Mouse (Mus musculus): ENCODE data around the gene Adamts14. TPM values are rescaled to one million over a fixed set of nuclear protein-coding genes. Genes with fewer than 3 reads are reported as not detected.

The Adamts14 gene
- polyA plus RNA-seq, 1 experiment from 2014 or later = 0.42 TPM

GRCm38 (mm10) chr10:61215658-61216057 is 57.6 kb downstream of the Adamts14 start:
- no peaks in the 10 kb centered on the region for H3K36me3 ChIP-seq (replicated peaks)
- H3K9me3 ChIP-seq = peaks cover 7% of the 10 kb centered on the region; the same call in 1 of the 2 replicates
- no peak for DNase-seq (ENCODE audit: low spot score)
- peaks cover 13% of the 10 kb centered on the region for H3K4me1 ChIP-seq
- peaks cover 23% of the 10 kb centered on the region for H3K27me3 ChIP-seq (replicated peaks; ENCODE audit: low read depth, poor library complexity, severe bottlenecking)
- no peak overlapping the region for H3K4me3 ChIP-seq
- 95% methylated on average over 6 of the region's 6 CpGs for WGBS
- H3K27ac ChIP-seq (replicated peaks) = no peak overlapping the region

- no peak overlapping the region for H3K4me3 ChIP-seq
- peak; percentile 43 for DNase-seq (ENCODE audit: low spot score)
- no peaks in the 10 kb centered on the region for H3K9me3 ChIP-seq
- WGBS = 7% methylated on average over 11 of the region's 11 CpGs
- peaks cover 23% of the 10 kb centered on the region for H3K27me3 ChIP-seq (replicated peaks; ENCODE audit: low read depth, poor library complexity, severe bottlenecking)
- H3K4me1 ChIP-seq = peaks cover 19% of the 10 kb centered on the region
- H3K27ac ChIP-seq (replicated peaks) = no peak overlapping the region
- H3K36me3 ChIP-seq (replicated peaks) = no peaks in the 10 kb centered on the region
Observed at GRCm38 (mm10) chr10:61212817-61213216, 60.4 kb downstream of the Adamts14 start.

GRCm38 (mm10) chr10:61211743-61212142 is 61.5 kb downstream of the Adamts14 start:
- H3K4me1 ChIP-seq = peaks cover 19% of the 10 kb centered on the region
- H3K36me3 ChIP-seq (replicated peaks) = no peaks in the 10 kb centered on the region

GRCm38 (mm10) chr10:61211105-61211504 is 62.1 kb downstream of the Adamts14 start:
- WGBS = 83% methylated on average over 4 of the region's 4 CpGs
- Histone ChIP-seq H3K4me1 (peaks cover 19% of the 10 kb centered on the region), H3K36me3 (replicated peaks) (no peaks in the 10 kb centered on the region), H3K9me3 (no peaks in the 10 kb centered on the region), H3K27me3 (replicated peaks; ENCODE audit: low read depth, poor library complexity, severe bottlenecking) (peaks cover 23% of the 10 kb centered on the region), H3K4me3 (no peak overlapping the region), H3K27ac (replicated peaks) (no peak overlapping the region)
- DNase-seq (ENCODE audit: low spot score) = no peak

More at GRCm38 (mm10) chr10:61211743-61212142, 61.5 kb downstream of the Adamts14 start:
- H3K27ac ChIP-seq (replicated peaks) = no peak overlapping the region
- no peak overlapping the region for H3K4me3 ChIP-seq
- peak; percentile 76 for DNase-seq (ENCODE audit: low spot score)
- H3K27me3 ChIP-seq (replicated peaks; ENCODE audit: low read depth, poor library complexity, severe bottlenecking) = peaks cover 23% of the 10 kb centered on the region
- WGBS = 9% methylated on average over 13 of the region's 13 CpGs
- no peaks in the 10 kb centered on the region for H3K9me3 ChIP-seq

GRCm38 (mm10) chr10:61208114-61208684 is 65.0 kb downstream of the Adamts14 start:
- H3K27ac ChIP-seq (replicated peaks) = no peak overlapping the region
- H3K4me3 ChIP-seq = no peak overlapping the region
- 83% methylated on average over 9 of the region's 9 CpGs for WGBS
- no peaks in the 10 kb centered on the region for H3K9me3 ChIP-seq
- peaks cover 16% of the 10 kb centered on the region for H3K27me3 ChIP-seq (replicated peaks; ENCODE audit: low read depth, poor library complexity, severe bottlenecking)
- no peak for DNase-seq (ENCODE audit: low spot score)
- H3K4me1 ChIP-seq = peaks cover 22% of the 10 kb centered on the region
- no peaks in the 10 kb centered on the region for H3K36me3 ChIP-seq (replicated peaks)

GRCm38 (mm10) chr10:61203930-61204329 is 69.3 kb downstream of the Adamts14 start:
- WGBS = 73% methylated on average over 3 of the region's 3 CpGs
- peaks cover 31% of the 10 kb centered on the region for H3K4me1 ChIP-seq
- H3K36me3 ChIP-seq (replicated peaks) = no peaks in the 10 kb centered on the region
- DNase-seq (ENCODE audit: low spot score) = no peak
- no peaks in the 10 kb centered on the region for H3K9me3 ChIP-seq
- no peak overlapping the region for H3K27ac ChIP-seq (replicated peaks)
- peaks cover 2% of the 10 kb centered on the region; the same call in 1 of the 2 replicates for H3K27me3 ChIP-seq (replicated peaks; ENCODE audit: low read depth, poor library complexity, severe bottlenecking)
- no peak overlapping the region for H3K4me3 ChIP-seq

- 78% methylated on average over 12 of the region's 12 CpGs for WGBS
Observed at GRCm38 (mm10) chr10:61201596-61202318, 71.5 kb downstream of the Adamts14 start.

GRCm38 (mm10) chr10:61200998-61201397 is 72.2 kb downstream of the Adamts14 start:
- peaks cover 8% of the 10 kb centered on the region; the same call in 1 of the 2 replicates for H3K27me3 ChIP-seq (replicated peaks; ENCODE audit: low read depth, poor library complexity, severe bottlenecking)
- no peaks in the 10 kb centered on the region for H3K36me3 ChIP-seq (replicated peaks)
- no peak overlapping the region for H3K4me3 ChIP-seq
- H3K27ac ChIP-seq (replicated peaks) = no peak overlapping the region
- peak; percentile 27 for DNase-seq (ENCODE audit: low spot score)
- 34% methylated on average over 9 of the region's 9 CpGs for WGBS
- no peaks in the 10 kb centered on the region for H3K9me3 ChIP-seq
- H3K4me1 ChIP-seq = peaks cover 25% of the 10 kb centered on the region

More at GRCm38 (mm10) chr10:61201596-61202318, 71.5 kb downstream of the Adamts14 start:
- Histone ChIP-seq H3K9me3 (no peaks in the 10 kb centered on the region), H3K27me3 (replicated peaks; ENCODE audit: low read depth, poor library complexity, severe bottlenecking) (peaks cover 8% of the 10 kb centered on the region; the same call in 1 of the 2 replicates), H3K36me3 (replicated peaks) (no peaks in the 10 kb centered on the region), H3K4me1 (peaks cover 25% of the 10 kb centered on the region), H3K4me3 (no peak overlapping the region), H3K27ac (replicated peaks) (no peak overlapping the region)
- no peak for DNase-seq (ENCODE audit: low spot score)

GRCm38 (mm10) chr10:61200232-61200820 is 72.9 kb downstream of the Adamts14 start:
- peaks cover 8% of the 10 kb centered on the region; the same call in 1 of the 2 replicates for H3K27me3 ChIP-seq (replicated peaks; ENCODE audit: low read depth, poor library complexity, severe bottlenecking)
- H3K4me3 ChIP-seq = no peak overlapping the region
- H3K9me3 ChIP-seq = no peaks in the 10 kb centered on the region
- 69% methylated on average over 7 of the region's 7 CpGs for WGBS
- no peaks in the 10 kb centered on the region for H3K36me3 ChIP-seq (replicated peaks)
- no peak overlapping the region for H3K27ac ChIP-seq (replicated peaks)
- DNase-seq (ENCODE audit: low spot score) = no peak
- H3K4me1 ChIP-seq = peaks cover 25% of the 10 kb centered on the region

- 24% methylated on average over 11 of the region's 11 CpGs for WGBS
- Histone ChIP-seq H3K9me3 (no peaks in the 10 kb centered on the region), H3K36me3 (replicated peaks) (no peaks in the 10 kb centered on the region), H3K4me1 (peaks cover 25% of the 10 kb centered on the region), H3K27ac (replicated peaks) (no peak overlapping the region), H3K27me3 (replicated peaks; ENCODE audit: low read depth, poor library complexity, severe bottlenecking) (0 out of 2 replicates have a peak, but pooled peaks cover 8% of the 10 kb centered on the region), H3K4me3 (no peak overlapping the region)
- peak; percentile 86 for DNase-seq (ENCODE audit: low spot score)
Observed at GRCm38 (mm10) chr10:61199566-61200213, 73.5 kb downstream of the Adamts14 start.

GRCm38 (mm10) chr10:61195718-61196291 is 77.4 kb downstream of the Adamts14 start:
- H3K27ac ChIP-seq (replicated peaks) = no peak overlapping the region
- no peak for DNase-seq (ENCODE audit: low spot score)
- peaks cover 12% of the 10 kb centered on the region for H3K4me1 ChIP-seq
- no peaks in the 10 kb centered on the region for H3K36me3 ChIP-seq (replicated peaks)
- 0 out of 2 replicates have a peak, but pooled peaks cover 8% of the 10 kb centered on the region for H3K27me3 ChIP-seq (replicated peaks; ENCODE audit: low read depth, poor library complexity, severe bottlenecking)
- no peaks in the 10 kb centered on the region for H3K9me3 ChIP-seq
- WGBS = 90% methylated on average over 5 of the region's 5 CpGs
- no peak overlapping the region for H3K4me3 ChIP-seq

- peaks cover 6% of the 10 kb centered on the region for H3K4me1 ChIP-seq
- no peak overlapping the region for H3K27ac ChIP-seq (replicated peaks)
- no peak for DNase-seq (ENCODE audit: low spot score)
- no peaks in the 10 kb centered on the region for H3K9me3 ChIP-seq
- no peaks in the 10 kb centered on the region for H3K36me3 ChIP-seq (replicated peaks)
- H3K4me3 ChIP-seq = no peak overlapping the region
- 89% methylated on average over 8 of the region's 8 CpGs for WGBS
- 0 out of 2 replicates have a peak, but pooled peaks cover 8% of the 10 kb centered on the region for H3K27me3 ChIP-seq (replicated peaks; ENCODE audit: low read depth, poor library complexity, severe bottlenecking)
Observed at GRCm38 (mm10) chr10:61195216-61195615, 78.0 kb downstream of the Adamts14 start.

All from embryonic facial prominence, embryonic 10.5 days (tissue).